Mouse (Mus musculus) adrenal gland, postnatal 4 days (tissue): ENCODE measurements around the gene 1110051M20Rik. TPM values are rescaled to one million over a fixed set of nuclear protein-coding genes. Genes with fewer than 3 reads are reported as not detected.

Experiments
- DNase-seq, 2 experiments: peaks; one replicate each; pipeline ENCODE4 v3.0.0; 2021 to 2022; ENCODE audit warnings: low spot score in 2 of 2, mixed read lengths in 2 of 2
- total RNA-seq, 2 experiments: library from RNA; stranded (reverse); gene quantifications; 2 replicates each; pipeline ENCODE4 v1.2.3; 2021

Gene 1110051M20Rik
- total RNA-seq, 2 experiments from 2014 or later, result 24.7 to 30.2 TPM

- no peak for DNase-seq
Observed at GRCm38 (mm10) chr2:91353854-91354253, 90.7 kb downstream of the 1110051M20Rik start.

DNA sequence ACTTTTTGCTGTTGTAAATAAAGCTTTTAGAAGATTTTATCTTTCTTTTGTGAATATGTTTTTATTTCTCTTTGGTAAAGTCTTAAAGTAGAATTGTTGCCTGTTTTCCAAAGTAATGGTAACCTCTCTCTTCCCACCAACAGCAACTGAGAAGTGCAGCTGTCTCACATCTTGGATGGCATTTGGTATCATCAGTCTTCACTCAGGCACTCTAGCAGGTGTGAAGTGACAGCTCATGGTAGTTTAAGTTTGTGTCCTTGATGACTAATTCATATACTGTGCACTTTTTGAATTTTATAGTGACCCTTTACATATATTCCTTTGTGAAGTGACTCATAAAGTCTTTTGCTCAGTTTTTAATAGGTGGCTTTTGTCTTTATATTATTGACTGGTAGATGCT lies 92.7 kb downstream of the 1110051M20Rik start:
- no peak for DNase-seq

- DNase-seq, result no peak
Observed at GRCm38 (mm10) chr2:91349974-91350457, 94.5 kb downstream of the 1110051M20Rik start.

- no peak for DNase-seq
Observed at GRCm38 (mm10) chr2:91348936-91349335, 95.6 kb downstream of the 1110051M20Rik start.

GRCm38 (mm10) chr2:91345644-91346043 lies 98.9 kb downstream of the 1110051M20Rik start:
- no peak for DNase-seq

DNA sequence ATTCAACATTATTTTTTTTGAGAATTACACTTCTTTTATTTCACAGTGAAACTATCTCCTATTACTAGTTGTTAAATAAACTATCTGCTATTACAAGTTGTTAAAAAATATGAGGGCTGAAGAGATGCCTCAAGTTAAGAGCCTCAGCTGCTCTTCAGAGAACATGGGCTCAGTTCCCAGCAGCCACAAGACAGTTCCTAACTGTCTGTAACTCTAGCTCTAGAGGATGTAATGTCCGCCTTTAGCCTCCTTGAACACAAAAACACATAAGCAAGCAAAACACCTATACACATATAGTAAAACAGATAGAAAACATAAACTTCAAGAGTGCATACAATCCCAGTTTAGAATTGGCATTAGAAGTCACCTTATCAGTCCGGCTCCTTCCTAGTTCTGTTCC lies 104.9 kb downstream of the 1110051M20Rik start:
- DNase-seq, result no peak

DNA sequence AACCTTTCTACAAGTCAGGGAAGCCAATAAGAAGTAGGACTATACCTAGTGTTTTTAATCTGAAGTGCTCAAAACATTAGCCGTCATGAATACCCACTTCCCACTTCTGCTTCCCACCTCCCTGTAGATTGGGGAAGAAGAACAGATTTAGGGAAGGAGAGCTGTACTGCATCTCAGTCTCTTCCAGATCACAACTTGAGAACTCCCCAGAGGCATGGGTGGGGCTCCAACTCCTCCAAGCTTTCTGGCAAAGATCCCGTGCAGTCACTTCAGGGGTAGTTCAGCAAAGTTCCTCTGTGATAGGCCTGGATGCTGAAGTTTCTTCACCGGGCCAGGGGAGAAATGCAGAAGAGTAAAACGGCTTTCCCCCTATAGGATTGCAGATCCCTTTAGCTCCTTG lies 109.4 kb downstream of the 1110051M20Rik start:
- no peak for DNase-seq

DNA sequence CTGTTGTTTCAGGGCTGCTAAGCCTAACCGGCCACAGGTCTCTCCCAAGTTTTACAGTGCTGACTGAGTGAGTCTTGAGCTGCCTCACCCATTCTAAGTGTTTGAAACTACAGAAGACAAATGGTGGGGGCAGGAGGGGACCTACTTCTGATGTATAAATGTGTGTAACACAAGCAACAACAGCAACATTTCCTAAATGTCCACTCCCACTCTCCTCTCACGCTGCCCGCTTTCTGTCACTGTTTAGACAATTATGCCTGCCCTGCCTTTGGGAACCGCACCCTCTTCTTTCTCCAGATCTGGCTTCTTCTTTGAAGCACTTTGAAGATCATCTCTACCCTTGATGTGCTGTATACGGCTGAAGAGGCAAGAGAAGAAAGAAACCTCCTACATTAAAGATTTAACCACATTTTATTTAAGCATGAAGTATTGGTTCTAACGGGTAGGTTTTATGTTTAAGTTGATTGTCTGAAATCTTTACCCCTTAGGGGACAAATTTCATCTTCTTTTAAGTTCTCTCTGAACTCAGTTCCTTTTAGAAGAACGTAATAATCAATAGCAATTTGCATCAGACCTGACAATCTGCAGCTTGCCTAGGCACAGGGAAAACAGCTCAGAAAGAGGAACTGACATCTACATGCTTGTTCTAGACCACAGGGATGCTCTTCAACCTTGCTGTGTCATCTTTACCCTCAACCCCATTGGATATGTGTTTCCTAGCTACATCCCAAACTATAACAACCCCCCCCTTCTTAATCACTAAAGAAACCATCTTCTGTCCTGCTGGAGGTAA lies 113.3 kb downstream of the 1110051M20Rik start:
- no peak for DNase-seq

DNA sequence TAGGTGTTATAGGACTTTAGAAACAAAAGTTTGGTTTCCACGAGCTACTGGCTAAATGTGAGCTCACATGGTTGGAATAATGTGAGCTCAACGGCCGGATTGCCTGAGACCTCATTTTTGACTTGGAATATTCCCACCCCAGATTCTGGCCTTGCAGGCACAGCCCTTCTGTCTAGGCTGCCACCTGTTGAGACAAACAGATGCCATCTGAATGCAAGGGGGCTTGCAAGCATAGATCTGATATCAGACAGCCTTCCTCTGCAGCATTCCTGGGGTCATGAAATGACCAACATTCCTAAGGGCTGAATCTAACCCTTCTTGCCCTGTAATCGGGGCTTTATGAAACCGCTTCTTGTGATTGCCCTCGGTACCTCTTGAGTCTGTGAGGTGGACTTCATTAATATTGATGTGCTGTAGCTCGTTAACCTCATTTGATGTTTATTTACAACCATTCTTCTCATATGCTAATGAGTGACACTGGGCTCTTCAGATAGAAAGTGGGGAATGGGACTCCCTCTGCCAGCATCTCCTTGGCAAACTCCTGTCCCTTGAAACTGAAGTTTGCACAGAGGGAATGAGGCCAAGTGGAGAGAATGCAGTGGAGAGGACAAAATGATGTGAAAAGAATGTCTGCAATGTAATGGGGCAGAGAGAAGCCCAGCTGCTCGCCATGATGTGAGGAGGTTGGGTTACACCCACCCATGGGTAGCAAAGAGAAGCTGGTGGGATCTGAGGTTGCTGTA lies 114.3 kb downstream of the 1110051M20Rik start:
- no peak for DNase-seq

- no peak for DNase-seq
Observed at GRCm38 (mm10) chr2:91328729-91329125, 115.8 kb downstream of the 1110051M20Rik start.

DNA sequence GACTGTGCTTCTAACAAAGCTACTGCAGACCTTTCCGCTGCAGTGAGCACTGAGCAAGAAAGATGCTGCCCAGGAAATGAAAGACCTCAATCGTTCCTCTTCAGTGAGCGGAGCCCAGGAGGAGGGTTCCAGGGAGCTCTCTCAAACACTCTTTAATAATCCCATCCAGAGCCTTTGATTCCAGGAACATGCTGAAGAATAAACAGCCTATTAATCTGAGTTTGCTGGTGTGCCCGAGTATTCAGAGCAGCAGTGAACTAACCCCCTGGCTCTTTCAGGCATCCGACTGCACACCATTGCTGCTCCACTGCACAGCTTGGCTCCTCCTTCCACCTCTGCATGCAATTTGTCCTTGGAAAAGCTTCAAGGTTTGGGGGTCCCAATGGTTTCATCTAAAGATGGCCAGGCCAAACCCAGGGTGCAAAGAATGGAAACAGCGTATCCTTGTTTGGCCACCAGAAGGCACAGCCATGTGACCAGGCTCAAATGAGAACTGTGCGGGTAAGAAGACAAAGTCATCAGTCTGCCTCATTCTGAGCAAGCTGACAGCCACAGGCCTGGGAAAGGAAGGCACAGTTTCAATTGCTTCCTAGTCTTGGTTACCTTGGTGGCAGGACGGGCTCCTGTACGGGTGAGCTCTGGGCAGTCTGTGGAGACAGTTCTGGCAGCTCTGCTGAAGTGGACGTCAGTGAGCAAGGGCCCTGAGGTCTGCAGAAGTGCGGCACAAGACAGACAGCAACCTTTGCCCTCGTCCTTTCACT lies 116.4 kb downstream of the 1110051M20Rik start:
- no peak for DNase-seq

DNA sequence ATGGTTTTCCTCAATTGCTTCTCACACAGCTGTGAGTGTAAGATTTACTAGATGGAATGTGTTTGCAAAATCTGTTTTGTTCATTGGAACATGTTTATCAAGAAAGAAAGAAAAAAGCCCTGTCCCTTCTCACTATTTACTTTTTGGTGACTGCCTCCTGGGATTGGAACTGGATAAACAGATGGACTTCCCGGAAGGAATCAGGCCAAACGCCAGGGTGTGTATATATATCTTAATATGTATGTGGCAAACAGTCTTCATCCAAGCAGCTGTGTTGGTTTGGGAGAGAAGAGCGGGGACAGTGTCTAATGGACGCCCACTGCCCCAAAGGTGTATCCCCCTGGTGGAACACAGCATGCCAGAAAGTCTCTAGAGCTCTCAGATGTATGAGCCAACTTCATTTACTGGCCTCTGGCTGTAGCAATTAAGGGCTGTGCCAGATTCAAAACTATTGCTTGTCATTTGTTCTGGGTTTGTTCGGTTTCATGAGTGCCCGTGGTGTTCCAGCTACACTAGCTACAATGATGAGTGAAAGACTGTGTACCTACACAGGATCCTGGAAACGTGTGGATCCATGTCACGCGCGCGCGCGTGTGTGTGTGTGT lies 117.7 kb downstream of the 1110051M20Rik start:
- DNase-seq, result no peak

GRCm38 (mm10) chr2:91324761-91325421 lies 119.6 kb downstream of the 1110051M20Rik start:
- DNase-seq, result no peak

DNA sequence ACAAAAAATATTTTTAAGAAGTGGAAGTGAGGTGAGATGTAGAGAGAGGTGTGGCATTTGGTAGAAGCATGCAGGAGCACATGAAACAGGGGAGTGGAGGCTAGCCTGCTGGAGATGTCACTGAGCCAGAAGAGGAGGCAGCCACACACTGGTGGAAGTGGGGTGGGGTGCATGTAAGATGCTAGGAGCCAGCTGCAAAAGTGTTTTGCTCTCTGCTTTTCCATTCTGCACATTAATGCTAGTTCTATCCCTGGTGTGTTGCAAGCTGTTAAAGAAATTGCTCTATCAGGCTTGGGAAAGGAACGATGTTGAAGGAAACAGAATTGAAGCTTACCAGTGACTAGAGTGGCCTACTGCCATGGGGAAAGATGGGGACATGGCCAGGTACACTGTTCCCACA lies 120.2 kb downstream of the 1110051M20Rik start:
- DNase-seq, result no peak

DNA sequence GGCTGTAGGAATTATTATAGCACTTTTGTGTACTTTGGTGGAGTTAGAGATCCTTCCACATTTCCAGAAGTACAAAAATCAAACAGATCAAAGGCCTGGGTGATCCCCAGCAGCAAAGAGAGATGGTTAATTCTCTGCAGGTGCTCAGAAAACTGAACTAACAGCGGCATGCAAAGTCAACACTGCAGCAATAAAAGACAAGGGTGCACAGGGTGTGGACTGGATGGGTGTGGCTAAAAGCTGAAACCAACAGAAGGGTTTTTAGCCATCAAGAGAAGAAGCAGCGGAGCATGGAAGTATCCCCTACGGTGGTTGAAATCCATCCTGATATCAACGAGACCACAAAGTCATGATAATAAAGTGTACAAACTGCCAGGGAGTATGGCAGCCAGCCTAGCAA lies 122.0 kb downstream of the 1110051M20Rik start:
- DNase-seq, result no peak

- no peak for DNase-seq
Observed at GRCm38 (mm10) chr2:91321923-91322322, 122.6 kb downstream of the 1110051M20Rik start.

DNA sequence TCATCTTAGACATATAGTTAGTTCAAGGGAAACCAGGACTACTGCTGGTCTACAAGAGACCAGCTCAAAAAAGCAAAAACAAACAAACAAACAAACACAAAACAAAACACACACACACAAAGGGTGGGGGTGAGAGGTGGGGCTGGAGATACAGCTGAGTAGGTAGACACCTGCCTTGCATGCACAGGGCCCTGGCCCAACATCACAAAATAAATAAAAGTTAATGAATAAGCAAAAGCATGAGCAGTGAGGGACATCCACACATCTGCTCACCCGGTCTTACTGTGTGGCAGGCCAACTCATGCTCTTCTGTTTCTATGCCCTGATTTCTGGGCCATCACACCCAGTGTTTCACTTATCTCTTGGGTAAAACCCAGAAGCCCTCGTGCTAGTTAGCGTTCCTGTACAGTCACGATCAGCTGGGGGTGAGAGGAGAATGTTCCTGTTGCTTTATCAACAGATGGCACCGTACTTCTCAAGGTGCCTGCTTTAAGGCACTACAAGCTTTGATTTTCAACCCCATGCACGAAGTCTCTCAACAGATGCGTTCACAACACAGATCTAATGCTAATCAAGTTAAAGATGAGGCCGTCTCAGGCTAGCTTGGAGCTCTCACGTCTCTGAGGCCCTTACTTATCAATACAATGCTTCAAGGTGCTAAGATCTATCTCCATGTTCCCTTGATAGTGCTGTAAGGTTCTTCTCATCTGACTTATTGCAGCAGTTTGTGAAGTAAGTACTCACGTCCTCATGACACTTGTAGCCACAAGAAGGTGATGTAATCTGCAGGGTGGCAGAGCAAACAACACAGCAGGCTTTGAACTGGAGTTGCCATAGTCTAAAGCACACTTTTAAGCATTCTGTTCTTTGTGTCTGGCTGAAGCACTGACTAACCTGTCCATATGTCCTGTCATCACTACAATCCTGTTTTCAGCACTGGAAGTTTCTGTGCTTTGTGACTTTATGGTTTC lies 123.7 kb downstream of the 1110051M20Rik start:
- DNase-seq, result no peak

- DNase-seq, result no peak
Observed at GRCm38 (mm10) chr2:91314184-91314583, 130.3 kb downstream of the 1110051M20Rik start.

DNA sequence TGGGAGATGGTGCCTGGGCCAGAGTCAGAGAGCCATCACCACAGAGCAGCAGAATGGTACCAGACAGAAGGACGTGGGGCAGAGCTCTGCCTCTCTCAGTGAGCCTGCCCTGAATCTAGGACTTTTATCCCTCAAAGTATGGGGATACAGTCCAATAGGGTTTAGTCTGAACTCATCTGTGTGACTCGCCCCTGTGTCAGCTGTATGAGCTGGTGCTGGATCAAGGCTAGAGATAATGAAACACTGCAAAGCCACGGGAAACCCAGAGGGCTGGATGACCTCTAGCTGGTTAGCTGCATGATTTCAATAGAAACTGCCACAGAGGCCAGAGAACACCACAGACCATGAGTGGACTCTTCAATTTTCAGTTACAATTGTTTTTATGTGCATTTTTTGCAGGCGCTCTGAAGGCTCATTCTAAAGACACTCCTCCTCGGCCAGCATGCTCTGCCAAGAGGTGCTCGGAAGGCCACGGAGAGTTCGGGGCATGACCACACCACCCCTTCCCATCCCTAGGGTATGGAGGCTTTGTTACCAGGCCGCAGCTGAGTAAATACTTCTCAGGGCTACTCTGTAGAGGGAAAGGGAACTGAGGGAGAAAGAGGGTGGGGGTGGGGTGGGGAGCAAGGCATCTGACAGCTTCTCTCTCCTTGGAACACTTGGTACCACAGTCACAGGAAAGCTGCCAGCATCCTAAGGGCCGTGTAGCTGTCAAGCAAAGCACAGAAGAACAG lies 131.8 kb downstream of the 1110051M20Rik start:
- DNase-seq, result no peak
